Mouse (Mus musculus) frontal cortex, postnatal 14 days (tissue): ENCODE measurements around the gene Npvf.
"Not testable (repeated sequence)": the region's sequence is repeated elsewhere in the genome, so short reads cannot be mapped to it uniquely, and the experiment has no call there.

Experiments
- DNase-seq, 2 experiments: peaks; one replicate each; pipeline ENCODE4 v3.0.0; 2022; ENCODE audit warnings: low spot score in 2 of 2

Gene Npvf

GRCm38 (mm10) chr6:50639656-50640055, 14.6 kb downstream of the Npvf start:
- DNase-seq, result no peak

DNA sequence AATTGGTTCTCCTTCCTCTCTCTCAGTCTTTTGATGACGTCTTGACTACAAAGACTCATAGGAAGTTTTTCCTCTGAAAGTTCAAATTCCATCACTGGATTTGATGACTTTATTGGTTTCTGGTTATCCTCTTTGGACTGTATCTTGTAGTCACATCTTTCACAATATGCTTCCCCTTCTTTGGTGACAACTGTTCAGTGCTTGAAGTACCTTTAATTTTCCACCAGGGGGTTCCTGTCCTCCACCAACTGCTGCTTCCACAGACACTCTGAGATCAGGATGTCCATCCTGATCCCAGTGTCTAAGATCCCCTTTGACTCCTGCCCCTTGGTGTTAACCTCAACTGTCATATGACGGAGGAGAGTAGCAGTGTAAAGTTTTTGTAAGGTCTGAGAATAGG, 28.1 kb downstream of the Npvf start:
- not testable (repeated sequence) for DNase-seq

DNA sequence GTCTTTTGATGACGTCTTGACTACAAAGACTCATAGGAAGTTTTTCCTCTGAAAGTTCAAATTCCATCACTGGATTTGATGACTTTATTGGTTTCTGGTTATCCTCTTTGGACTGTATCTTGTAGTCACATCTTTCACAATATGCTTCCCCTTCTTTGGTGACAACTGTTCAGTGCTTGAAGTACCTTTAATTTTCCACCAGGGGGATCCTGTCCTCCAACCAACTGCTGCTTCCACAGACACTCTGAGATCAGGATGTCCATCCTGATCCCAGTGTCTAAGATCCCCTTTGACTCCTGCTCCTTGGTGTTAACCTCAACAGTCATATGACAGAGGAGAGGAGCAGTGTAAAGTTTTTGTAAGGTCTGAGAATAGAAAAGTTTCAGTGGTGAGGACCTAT, 36.0 kb downstream of the Npvf start:
- not testable (repeated sequence) for DNase-seq

- no peak for DNase-seq
These were observed 52.6 kb downstream of the Npvf start for GRCm38 (mm10) chr6:50601620-50602019.
